Mouse (Mus musculus) limb, embryonic 12.5 days (tissue): ENCODE measurements around the gene Pgs1. TPM values are rescaled to one million over a fixed set of nuclear protein-coding genes. Genes with fewer than 3 reads are reported as not detected.

Experiments used
- ATAC-seq: fragments of 200-750 bp; cut with Nextera tagmentation; 2 replicates; pipeline ENCODE4 v1.8.0; 2017; ENCODE audit warnings: low read depth, moderate TSS enrichment; ENCODE audit not compliant: insufficient number of reproducible peaks, insufficient read depth, low FRiP score, low TSS enrichment
- H3K27ac ChIP-seq: fragments of 300-500 bp; sonication (generic); 2 replicates; pipeline ENCODE4 v1.5.1; 2016; ENCODE audit warnings: mild to moderate bottlenecking, moderate library complexity
- H3K27me3 ChIP-seq: fragments of 300-500 bp; sonication (generic); 2 replicates; pipeline ENCODE4 v1.6.1; 2016; ENCODE audit warnings: mild to moderate bottlenecking, moderate library complexity
- H3K36me3 ChIP-seq: fragments of 300-500 bp; sonication (generic); 2 replicates; pipeline ENCODE4 v1.6.1; 2016; ENCODE audit warnings: mild to moderate bottlenecking, moderate library complexity
- H3K4me1 ChIP-seq: fragments of 300-500 bp; sonication (generic); replicated peaks from 2 replicates; pipeline ENCODE4 v1.6.1; 2016
- H3K4me2 ChIP-seq: fragments of 300-500 bp; sonication (generic); 2 replicates; pipeline ENCODE4 v1.6.1; 2016; ENCODE audit warnings: mild to moderate bottlenecking, moderate library complexity
- H3K4me3 ChIP-seq: fragments of 300-500 bp; sonication (generic); replicated peaks from 2 replicates; pipeline ENCODE4 v1.5.1; 2016; ENCODE audit warnings: mild to moderate bottlenecking
- H3K9ac ChIP-seq: fragments of 300-500 bp; sonication (generic); replicated peaks from 2 replicates; pipeline ENCODE4 v1.6.1; 2016; ENCODE audit warnings: mild to moderate bottlenecking, moderate library complexity
- H3K9me3 ChIP-seq: fragments of 300-500 bp; sonication (generic); 2 replicates; pipeline ENCODE4 v1.6.1; 2016; ENCODE audit warnings: mild to moderate bottlenecking, moderate library complexity
- WGBS: fragments of 180-500 bp; shearing (Covaris S2); methylation state at CpG from one replicate; pipeline ENCODE4 v1.1.7; 2016; 5-methylcytosine and 5-hydroxymethylcytosine counted together
- polyA plus RNA-seq: library from polyadenylated mRNA; unstranded; fragments of >200 nt; fragmentation: Nextera tagmentation; extraction: Ambion mirVana; gene quantifications from 2 replicates; pipeline ENCODE4 v1.2.1, GENCODE M21; 2016

The Pgs1 gene
- polyA plus RNA-seq, 1 experiment from 2014 or later, result 43.1 TPM

DNA sequence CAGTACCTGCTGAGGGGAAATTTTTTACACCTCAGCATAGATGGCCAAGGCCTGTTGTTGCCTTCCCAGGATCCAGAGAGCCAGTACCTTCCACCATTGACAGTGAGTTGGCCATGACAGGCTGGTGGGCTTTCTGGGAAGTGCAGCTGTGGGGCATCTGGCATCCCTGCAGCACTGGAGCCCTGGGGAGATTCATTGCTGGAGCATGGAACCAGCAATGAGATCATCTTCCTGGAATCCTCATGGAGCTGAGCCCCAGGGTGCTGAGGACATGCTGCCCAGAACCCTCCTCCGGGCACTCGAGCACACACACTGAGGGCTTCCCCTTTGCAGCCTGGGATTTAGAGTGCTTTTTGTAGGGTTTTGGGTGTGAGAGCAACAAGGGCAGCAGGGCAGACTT is 9.2 kb downstream of the Pgs1 start:
- Histone ChIP-seq H3K4me2 (no peak overlapping the region), H3K4me3 (no peak overlapping the region), H3K4me1 (peaks cover 42% of the 10 kb centered on the region), H3K9ac (no peak overlapping the region), H3K27me3 (no peaks in the 10 kb centered on the region), H3K36me3 (peaks cover 26% of the 10 kb centered on the region), H3K27ac (peak overlapping the region; percentile 45; the same call in 1 of the 2 replicates), H3K9me3 (no peaks in the 10 kb centered on the region)
- whole genome bisulfite sequencing, result 74% methylated on average over 2 of the region's 2 CpGs
- no peak for ATAC-seq

DNA sequence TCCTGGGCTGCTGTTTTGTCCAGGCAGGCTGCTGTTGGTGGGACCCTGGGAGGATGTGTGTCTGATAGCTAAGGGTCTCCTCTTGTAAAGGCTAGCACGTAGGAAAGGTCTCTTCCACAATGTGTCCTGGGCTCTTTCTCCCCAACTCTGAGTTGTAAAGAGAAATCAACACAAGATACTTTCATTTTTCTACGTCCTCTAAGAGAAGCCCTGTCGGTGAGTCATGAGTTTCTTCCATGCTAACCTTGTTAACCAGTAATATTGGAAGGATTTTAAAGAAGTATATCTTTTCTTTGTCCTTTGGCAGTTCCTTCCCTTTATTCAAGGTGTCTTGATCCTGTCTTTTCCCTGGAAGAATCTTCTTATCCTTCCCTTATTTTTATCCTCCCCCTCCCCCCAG is 9.6 kb downstream of the Pgs1 start:
- H3K36me3 ChIP-seq, result peaks cover 30% of the 10 kb centered on the region
- H3K27me3 ChIP-seq, result no peaks in the 10 kb centered on the region
- no peak overlapping the region for H3K4me3 ChIP-seq
- H3K9ac ChIP-seq, result no peak overlapping the region
- H3K4me1 ChIP-seq, result peaks cover 42% of the 10 kb centered on the region
- H3K9me3 ChIP-seq, result no peaks in the 10 kb centered on the region
- 55% methylated on average over 3 of the region's 3 CpGs for WGBS
- ATAC-seq, result no peak
- peak overlapping the region; percentile 76 for H3K27ac ChIP-seq
- peak overlapping the region; percentile 15; the same call in 1 of the 2 replicates for H3K4me2 ChIP-seq

DNA sequence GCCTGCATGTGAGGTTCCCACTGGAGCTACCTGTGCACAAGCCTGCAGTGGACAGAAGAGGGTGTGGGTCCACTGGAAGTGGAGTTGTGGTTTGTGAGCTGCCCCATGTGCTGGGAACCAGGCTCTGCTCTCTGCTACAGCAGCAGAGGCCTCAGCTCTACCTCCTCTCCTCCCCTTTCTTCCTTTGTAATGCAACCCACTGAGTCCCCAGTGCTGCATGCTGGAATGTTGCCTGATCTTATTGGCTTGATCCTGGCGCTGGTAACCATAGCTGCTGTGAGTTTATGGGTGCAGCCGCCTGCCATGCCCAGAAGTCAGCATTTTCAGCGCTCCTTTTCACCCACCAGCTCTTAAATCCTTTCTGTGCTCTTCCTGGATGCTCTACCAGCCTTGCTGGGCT is 10.0 kb downstream of the Pgs1 start:
- peak overlapping the region; percentile 76 for H3K27ac ChIP-seq
- peaks cover 34% of the 10 kb centered on the region for H3K36me3 ChIP-seq
- H3K4me3 ChIP-seq, result no peak overlapping the region
- 22% methylated on average over 3 of the region's 3 CpGs for WGBS
- no peak for ATAC-seq
- peaks cover 42% of the 10 kb centered on the region for H3K4me1 ChIP-seq
- H3K27me3 ChIP-seq, result no peaks in the 10 kb centered on the region
- H3K9ac ChIP-seq, result no peak overlapping the region
- H3K4me2 ChIP-seq, result peak overlapping the region; percentile 15; the same call in 1 of the 2 replicates
- H3K9me3 ChIP-seq, result no peaks in the 10 kb centered on the region

DNA sequence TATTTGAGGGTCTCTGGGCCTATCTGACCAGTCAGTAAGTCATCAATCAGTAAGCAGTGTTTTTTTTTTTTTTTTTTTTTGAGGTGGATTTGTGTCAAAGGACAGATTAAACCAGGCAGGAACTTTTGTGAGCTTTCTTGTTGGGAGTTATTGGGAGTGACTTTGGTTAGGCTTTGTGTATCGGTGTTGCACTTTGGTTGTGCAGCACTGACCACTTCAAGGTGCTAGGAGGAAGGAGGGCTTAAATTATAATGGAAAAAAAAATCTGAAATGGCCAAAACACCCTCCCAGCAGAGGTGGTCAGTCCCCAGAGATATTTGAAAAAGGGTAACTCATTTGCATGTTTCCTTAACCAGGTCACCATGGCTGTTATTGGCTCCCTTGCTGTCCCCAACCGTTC is 11.0 kb downstream of the Pgs1 start:
- Histone ChIP-seq H3K4me1 (peaks cover 42% of the 10 kb centered on the region), H3K4me2 (no peak overlapping the region), H3K27ac (no peak overlapping the region), H3K36me3 (peaks cover 44% of the 10 kb centered on the region), H3K27me3 (no peaks in the 10 kb centered on the region), H3K9ac (no peak overlapping the region), H3K4me3 (no peak overlapping the region), H3K9me3 (no peaks in the 10 kb centered on the region)
- no peak for ATAC-seq
- WGBS, result 96% methylated on average over 2 of the region's 2 CpGs

DNA sequence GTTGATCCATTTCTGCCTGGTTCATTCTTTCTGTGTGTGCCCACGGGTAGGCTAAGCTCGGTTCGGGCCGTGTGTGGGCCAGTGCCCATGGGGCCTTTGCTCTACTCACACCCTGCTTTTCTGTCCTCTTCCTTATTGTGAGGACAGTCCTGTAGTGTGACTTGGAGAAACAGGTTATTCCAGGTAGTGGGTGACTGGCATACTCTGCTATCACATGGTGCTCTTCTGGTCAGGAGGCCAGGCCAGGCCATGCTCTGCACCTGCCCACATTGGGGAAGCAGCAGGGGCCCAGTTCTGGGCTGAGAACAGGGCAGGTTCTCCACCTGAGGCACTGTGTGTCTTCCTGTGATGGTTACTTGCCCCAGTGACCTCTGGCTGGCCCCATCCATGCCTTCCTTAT is 12.3 kb downstream of the Pgs1 start:
- no peaks in the 10 kb centered on the region for H3K27me3 ChIP-seq
- H3K4me3 ChIP-seq, result no peak overlapping the region
- no peak overlapping the region for H3K9ac ChIP-seq
- no peak overlapping the region for H3K27ac ChIP-seq
- H3K36me3 ChIP-seq, result peaks cover 55% of the 10 kb centered on the region
- ATAC-seq, result no peak
- 94% methylated on average over 4 of the region's 4 CpGs for WGBS
- peaks cover 35% of the 10 kb centered on the region for H3K4me1 ChIP-seq
- no peak overlapping the region for H3K4me2 ChIP-seq
- H3K9me3 ChIP-seq, result no peaks in the 10 kb centered on the region

DNA sequence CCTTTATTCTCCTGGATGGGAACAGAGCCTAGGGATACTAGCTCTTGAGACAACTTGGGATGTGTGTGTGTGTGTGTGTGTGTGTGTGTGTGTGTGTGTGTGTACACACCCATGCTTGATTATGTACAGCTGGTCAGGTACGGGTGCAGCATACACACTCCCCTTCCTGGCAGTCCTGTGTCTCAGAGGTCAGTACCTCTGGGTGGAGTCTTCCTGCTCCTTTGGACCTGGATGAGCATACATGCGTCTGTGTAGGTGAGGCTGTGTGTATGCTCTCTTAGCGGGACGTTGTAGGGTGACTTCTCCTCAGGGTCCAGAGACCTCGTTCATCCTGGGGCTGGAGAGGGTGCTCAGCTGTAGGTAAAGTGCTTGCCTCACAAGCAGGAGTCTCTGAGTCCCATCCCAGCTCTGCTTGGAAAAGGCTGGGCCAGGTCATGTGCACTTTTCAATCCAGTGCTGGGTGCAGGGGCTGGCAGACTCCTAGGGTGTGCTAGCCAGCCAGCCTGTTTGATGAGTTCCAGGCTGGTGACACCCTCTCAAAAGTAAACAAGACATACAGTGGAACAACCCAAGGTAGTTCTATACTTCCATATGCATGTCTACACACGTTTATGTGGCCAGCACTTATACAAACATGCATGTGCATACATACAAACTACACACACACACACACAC is 13.3 kb downstream of the Pgs1 start:
- Histone ChIP-seq H3K27me3 (no peaks in the 10 kb centered on the region), H3K36me3 (peaks cover 65% of the 10 kb centered on the region), H3K27ac (no peak overlapping the region), H3K4me1 (peaks cover 25% of the 10 kb centered on the region), H3K4me2 (no peak overlapping the region), H3K9ac (no peak overlapping the region), H3K9me3 (no peaks in the 10 kb centered on the region), H3K4me3 (no peak overlapping the region)
- no peak for ATAC-seq
- 91% methylated on average over 6 of the region's 6 CpGs for WGBS

DNA sequence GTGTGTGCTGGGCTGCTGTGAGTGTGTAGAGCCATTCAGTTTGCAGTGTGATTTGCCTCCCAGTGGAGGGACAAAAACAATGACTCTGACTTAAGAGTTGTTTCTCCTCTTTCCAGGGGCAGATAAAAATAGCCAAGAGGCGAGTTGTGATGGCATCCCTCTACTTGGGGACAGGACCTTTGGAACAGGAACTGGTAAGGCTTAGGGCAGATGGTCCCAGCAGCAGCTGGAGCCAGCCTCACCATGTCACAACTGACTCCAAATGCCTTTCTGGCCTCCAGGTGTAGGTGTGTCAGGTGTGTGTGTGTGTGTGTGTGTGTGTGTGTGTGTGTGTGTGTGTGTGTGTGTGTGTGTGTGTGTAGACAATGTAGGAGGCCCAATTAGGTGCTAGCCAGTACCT is 14.0 kb downstream of the Pgs1 start:
- no peak for ATAC-seq
- H3K4me2 ChIP-seq, result no peak overlapping the region
- no peak overlapping the region for H3K9ac ChIP-seq
- no peaks in the 10 kb centered on the region for H3K27me3 ChIP-seq
- peaks cover 72% of the 10 kb centered on the region for H3K36me3 ChIP-seq
- peaks cover 18% of the 10 kb centered on the region for H3K4me1 ChIP-seq
- H3K4me3 ChIP-seq, result no peak overlapping the region
- no peaks in the 10 kb centered on the region for H3K9me3 ChIP-seq
- no peak overlapping the region for H3K27ac ChIP-seq
- WGBS, result 61% methylated on average over 1 of the region's 1 CpGs

DNA sequence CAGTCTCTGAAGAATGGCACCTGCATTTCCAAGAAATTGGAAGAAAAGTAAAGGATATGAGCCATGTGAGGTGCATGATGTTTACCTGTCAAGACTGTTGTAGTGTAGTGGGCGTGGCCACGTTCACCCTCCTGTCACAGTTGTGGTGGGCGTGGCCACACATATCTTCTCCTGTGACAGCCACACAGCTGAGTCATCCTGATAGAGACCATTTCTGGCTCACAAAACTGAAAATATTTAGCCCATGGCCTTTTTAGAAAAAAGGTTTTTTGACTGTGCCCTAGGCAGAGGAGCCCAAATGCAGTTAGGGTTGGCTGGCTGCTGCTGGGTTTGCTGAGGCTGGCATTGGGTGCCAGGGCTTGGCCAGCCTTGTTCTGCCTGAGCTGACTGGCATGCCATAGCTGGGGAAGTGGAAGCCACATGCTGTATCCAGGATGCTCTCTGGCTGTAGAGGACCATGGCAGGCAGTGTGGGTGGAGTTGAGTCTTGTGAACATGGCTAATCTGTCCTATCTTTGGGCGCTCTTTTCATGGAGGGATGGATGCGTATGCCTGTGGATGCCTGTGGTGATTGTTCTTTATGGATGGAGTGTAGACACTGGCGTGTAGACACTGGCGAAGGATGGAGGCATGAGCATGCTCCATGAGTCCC is 14.6 kb downstream of the Pgs1 start:
- 91% methylated on average over 7 of the region's 7 CpGs for WGBS
- Histone ChIP-seq H3K27me3 (no peaks in the 10 kb centered on the region), H3K9ac (no peak overlapping the region), H3K4me3 (no peak overlapping the region), H3K9me3 (no peaks in the 10 kb centered on the region), H3K27ac (no peak overlapping the region), H3K36me3 (peaks cover 78% of the 10 kb centered on the region), H3K4me2 (no peak overlapping the region), H3K4me1 (peaks cover 12% of the 10 kb centered on the region)
- ATAC-seq, result no peak

DNA sequence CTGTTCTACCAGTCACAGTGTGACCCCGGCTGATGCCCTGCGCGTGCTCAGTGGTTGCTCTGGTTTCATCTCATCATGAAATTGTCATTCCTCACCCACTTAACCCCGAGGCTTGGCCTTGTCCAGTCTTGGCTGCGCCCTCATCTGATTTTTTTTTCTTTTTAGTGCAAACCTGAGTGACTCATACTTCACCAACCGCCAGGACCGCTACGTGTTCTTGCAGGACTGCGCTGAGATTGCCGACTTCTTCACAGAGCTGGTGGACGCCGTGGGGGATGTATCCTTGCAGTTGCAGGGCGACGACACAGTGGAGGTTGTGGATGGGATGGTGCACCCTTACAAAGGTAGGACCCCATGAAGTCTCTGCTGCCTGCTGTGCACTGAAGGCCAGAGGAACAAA is 17.1 kb downstream of the Pgs1 start:
- Histone ChIP-seq H3K9me3 (no peaks in the 10 kb centered on the region), H3K4me1 (peaks cover 10% of the 10 kb centered on the region), H3K4me3 (no peak overlapping the region), H3K9ac (no peak overlapping the region), H3K27me3 (no peaks in the 10 kb centered on the region), H3K4me2 (no peak overlapping the region), H3K27ac (no peak overlapping the region), H3K36me3 (peaks cover 92% of the 10 kb centered on the region)
- no peak for ATAC-seq
- WGBS, result 95% methylated on average over 14 of the region's 14 CpGs

DNA sequence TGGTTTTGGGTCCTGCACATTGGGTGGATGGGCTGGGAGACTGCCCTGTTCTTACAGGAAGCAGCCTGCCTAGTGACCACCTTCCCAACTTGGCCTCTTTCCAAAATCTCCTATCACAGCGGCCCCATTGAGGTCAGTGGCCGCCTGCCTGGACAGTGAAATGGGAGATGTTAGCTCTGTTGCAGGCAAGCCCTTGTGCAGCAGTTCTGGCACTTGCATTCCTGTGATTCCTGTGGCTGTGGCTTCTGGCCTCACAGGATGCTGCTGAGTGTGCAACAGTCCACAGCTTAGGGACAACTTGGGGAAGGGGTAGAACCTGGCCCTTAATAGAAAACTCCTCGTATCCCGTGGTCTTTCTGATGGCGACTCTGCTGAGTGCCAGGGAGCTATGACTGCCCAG is 17.6 kb downstream of the Pgs1 start:
- no peaks in the 10 kb centered on the region for H3K9me3 ChIP-seq
- H3K9ac ChIP-seq, result no peak overlapping the region
- H3K4me2 ChIP-seq, result no peak overlapping the region
- H3K4me1 ChIP-seq, result peaks cover 16% of the 10 kb centered on the region
- no peak for ATAC-seq
- peaks cover 88% of the 10 kb centered on the region for H3K36me3 ChIP-seq
- 84% methylated on average over 5 of the region's 5 CpGs for WGBS
- no peaks in the 10 kb centered on the region for H3K27me3 ChIP-seq
- H3K4me3 ChIP-seq, result no peak overlapping the region
- no peak overlapping the region for H3K27ac ChIP-seq

DNA sequence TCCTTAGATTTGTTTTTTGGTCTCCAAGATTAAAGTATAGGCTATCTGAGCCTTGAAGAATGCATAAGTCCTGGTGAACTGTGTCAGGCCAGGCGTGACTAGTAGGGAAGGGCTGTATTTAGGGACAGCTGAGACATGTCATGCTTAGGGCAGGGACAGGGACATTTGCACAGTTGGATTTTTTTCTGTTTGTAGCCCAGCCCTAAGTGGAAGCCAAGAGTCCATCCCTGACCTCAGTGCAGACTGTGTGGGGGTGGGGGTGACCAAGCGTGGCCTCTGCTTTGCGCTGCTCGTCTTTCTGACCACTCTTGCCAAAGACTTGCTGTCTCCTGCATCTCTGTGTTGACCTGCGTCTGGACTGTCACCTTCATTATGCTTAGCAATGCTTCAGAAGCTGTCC is 18.1 kb downstream of the Pgs1 start:
- Histone ChIP-seq H3K4me2 (no peak overlapping the region), H3K4me3 (no peak overlapping the region), H3K27me3 (no peaks in the 10 kb centered on the region), H3K9me3 (no peaks in the 10 kb centered on the region), H3K27ac (no peak overlapping the region), H3K9ac (no peak overlapping the region), H3K36me3 (peaks cover 86% of the 10 kb centered on the region), H3K4me1 (peaks cover 21% of the 10 kb centered on the region)
- 83% methylated on average over 5 of the region's 5 CpGs for WGBS
- no peak for ATAC-seq
